Mouse (Mus musculus) liver, postnatal 0 days (tissue): ENCODE data around the gene Trim17.

Source experiments
- CTCF ChIP-seq: sonication (generic); IDR thresholded peaks from 2 replicates; pipeline ENCODE4 v1.5.1; 2016; ENCODE audit warnings: antibody characterized with exemption, low read depth
- EP300 ChIP-seq: IDR thresholded peaks from 2 replicates; pipeline ENCODE4 v1.6.1; 2016; ENCODE audit warnings: antibody characterized with exemption, low read depth, mild to moderate bottlenecking

DNA sequence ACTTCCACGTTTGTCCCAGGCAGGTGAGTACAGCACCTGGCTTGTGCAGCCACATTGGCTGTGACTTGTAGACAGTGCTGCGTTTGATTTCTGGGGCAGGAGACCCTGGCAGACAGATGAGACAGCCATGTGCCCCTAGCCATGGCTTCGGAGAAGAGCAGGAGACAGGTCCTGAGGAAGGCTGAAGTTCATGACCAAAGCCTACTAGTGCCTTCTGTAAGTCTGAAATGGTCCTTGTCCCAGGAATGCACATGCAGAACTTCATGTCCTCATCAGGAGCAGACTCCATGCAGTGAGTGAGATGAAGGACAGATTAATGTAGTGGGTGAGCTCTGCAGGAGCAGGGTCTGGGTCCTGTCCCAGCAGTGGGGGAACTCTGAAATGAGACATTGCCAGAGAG, 37.4 kb downstream of the Trim17 start:
- no peak for TF ChIP-seq EP300
- TF ChIP-seq CTCF = no peak
